Mouse (Mus musculus) hindbrain, embryonic 11.5 days (tissue): ENCODE data around the gene Prkag2. TPM values are rescaled to one million over a fixed set of nuclear protein-coding genes. Genes with fewer than 3 reads are reported as not detected.

ENCODE experiments used
- ATAC-seq: fragments of 200-750 bp; cut with Nextera tagmentation; 2 replicates; pipeline ENCODE4 v1.8.0; 2017; ENCODE audit warnings: mild to moderate bottlenecking, moderate TSS enrichment, moderate library complexity; ENCODE audit not compliant: low FRiP score
- DNase-seq: peaks from one replicate; pipeline ENCODE4 v3.0.0-alpha.2; 2015; ENCODE audit warnings: low spot score
- H3K27ac ChIP-seq: fragments of 300-500 bp; sonication (generic); 2 replicates; pipeline ENCODE4 v1.5.1; 2014; ENCODE audit warnings: mild to moderate bottlenecking, low read depth, low read length
- H3K27me3 ChIP-seq: fragments of 300-500 bp; sonication (generic); 2 replicates; pipeline ENCODE4 v1.6.1; 2014; ENCODE audit warnings: mild to moderate bottlenecking, low read length, moderate library complexity, mixed read lengths; ENCODE audit not compliant: control insufficient read depth, insufficient read depth
- H3K36me3 ChIP-seq: fragments of 300-500 bp; sonication (generic); 2 replicates; pipeline ENCODE4 v1.6.1; 2014; ENCODE audit warnings: mild to moderate bottlenecking, low read length, moderate library complexity, mixed read lengths; ENCODE audit not compliant: control insufficient read depth, insufficient read depth
- H3K4me1 ChIP-seq: fragments of 300-500 bp; sonication (generic); replicated peaks from 2 replicates; pipeline ENCODE4 v1.6.1; 2014; ENCODE audit warnings: low read length, mixed read lengths; ENCODE audit not compliant: control insufficient read depth, insufficient read depth
- H3K4me2 ChIP-seq: fragments of 300-500 bp; sonication (generic); replicated peaks from 2 replicates; pipeline ENCODE4 v1.6.1; 2014; ENCODE audit warnings: mild to moderate bottlenecking, low read depth, low read length
- H3K4me3 ChIP-seq: fragments of 300-500 bp; sonication (generic); 2 replicates; pipeline ENCODE4 v1.5.1; 2014; ENCODE audit warnings: low read depth, low read length
- H3K9ac ChIP-seq: fragments of 300-500 bp; sonication (generic); 2 replicates; pipeline ENCODE4 v1.6.1; 2014; ENCODE audit warnings: low read depth, low read length
- H3K9me3 ChIP-seq: fragments of 300-500 bp; sonication (generic); 2 replicates; pipeline ENCODE4 v1.6.1; 2016; ENCODE audit warnings: low read length; ENCODE audit not compliant: control insufficient read depth
- WGBS: fragments of 180-500 bp; shearing (Covaris S2); extraction: QIAGEN DNeasy Blood & Tissue Kit; methylation state at CpG from one replicate; pipeline ENCODE4 v1.1.7; 2014; 5-methylcytosine and 5-hydroxymethylcytosine counted together
- polyA plus RNA-seq: library from polyadenylated mRNA; unstranded; fragments of >200 nt; fragmentation: Nextera tagmentation; extraction: Ambion mirVana; gene quantifications from 2 replicates; pipeline ENCODE4 v1.2.1, GENCODE M21; 2014

The Prkag2 gene
- polyA plus RNA-seq, 1 experiment from 2014 or later, result 56.7 TPM

DNA sequence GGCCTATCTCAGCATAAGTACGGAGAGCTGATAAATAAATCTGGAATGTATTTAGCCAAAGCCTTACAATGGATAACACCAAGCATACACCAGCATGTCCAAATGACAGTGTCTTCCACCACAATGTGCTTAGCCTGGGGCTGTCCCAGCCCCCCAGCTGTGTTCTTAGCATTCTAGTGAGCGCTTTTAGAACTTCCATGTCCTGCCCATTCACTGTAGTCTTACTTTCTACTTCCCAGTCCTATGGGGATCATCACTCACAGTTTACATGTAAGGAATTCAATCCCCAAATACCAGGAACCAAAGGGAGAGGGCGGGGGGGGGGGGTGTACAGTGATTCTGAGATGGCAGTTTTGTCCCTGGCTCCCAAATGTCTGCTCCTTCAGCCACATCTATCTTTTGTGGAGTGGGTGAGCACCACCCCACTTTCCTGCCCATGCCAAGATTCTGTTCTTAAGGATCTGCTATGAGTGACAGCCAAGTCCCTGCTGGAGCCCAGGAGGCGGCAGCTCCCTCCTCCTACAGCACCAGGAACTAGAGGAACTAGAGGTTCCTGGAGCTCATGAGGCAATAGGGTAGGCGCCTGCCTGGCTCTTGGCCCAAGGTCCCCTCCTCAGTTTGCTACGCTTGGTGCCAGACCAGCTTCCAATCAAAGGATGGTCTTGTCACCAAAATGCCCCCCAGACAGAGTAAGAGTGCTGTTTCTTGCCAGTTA is 11.0 kb downstream of the Prkag2 start:
- 87% methylated on average over 6 of the region's 6 CpGs for WGBS
- H3K36me3 ChIP-seq, result no peaks in the 10 kb centered on the region
- ATAC-seq (no peak), DNase-seq (no peak)
- H3K27me3 ChIP-seq, result no peaks in the 10 kb centered on the region
- no peaks in the 10 kb centered on the region for H3K9me3 ChIP-seq
- no peak overlapping the region for H3K9ac ChIP-seq
- no peaks in the 10 kb centered on the region for H3K4me1 ChIP-seq
- no peak overlapping the region for H3K4me3 ChIP-seq
- H3K4me2 ChIP-seq, result no peak overlapping the region
- no peak overlapping the region for H3K27ac ChIP-seq

DNA sequence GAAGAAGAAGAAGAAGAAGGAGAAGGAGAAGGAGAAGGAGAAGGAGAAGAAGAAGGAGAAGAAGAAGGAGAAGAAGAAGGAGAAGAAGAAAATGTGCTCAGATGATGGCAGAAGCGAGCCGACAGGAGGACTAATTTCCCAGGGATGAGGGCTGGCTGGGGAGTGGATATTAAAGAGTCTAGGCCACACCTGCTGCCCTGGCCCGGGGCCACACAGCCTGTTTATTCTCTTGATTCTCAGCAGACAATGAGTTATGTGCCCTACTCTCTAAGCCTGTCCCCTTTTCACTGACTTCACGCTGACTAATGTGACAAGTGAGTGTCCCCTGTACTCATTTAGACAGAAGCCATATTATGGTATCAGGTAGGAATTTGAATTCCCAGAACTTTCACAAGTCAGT is 11.8 kb downstream of the Prkag2 start:
- no peaks in the 10 kb centered on the region for H3K27me3 ChIP-seq
- 75% methylated on average over 4 of the region's 4 CpGs for WGBS
- ATAC-seq, result no peak

DNA sequence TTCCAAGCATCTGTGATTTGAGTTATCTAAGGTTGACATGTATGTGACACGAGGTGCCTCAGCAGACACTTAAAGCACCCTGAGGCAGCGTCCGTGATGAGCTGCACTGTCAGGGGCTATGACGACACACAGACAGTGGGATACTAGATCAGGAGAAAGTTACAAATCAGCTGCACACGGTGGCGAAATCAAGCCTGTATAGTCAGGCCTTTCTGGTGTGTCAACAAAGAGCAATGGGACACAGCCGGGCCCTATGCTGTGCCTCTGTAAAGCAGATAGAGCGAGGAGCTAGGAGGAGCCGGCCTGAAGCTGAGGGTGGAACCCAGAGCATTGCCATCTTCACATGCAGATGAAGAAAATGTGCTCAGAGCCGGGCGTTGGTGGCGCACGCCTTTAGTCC is 12.3 kb downstream of the Prkag2 start:
- ATAC-seq, result no peak
- no peak overlapping the region for H3K4me3 ChIP-seq
- no peak overlapping the region for H3K4me2 ChIP-seq
- no peaks in the 10 kb centered on the region for H3K27me3 ChIP-seq
- H3K4me1 ChIP-seq, result no peaks in the 10 kb centered on the region
- H3K36me3 ChIP-seq, result no peaks in the 10 kb centered on the region
- 85% methylated on average over 13 of the region's 13 CpGs for WGBS
- no peak overlapping the region for H3K27ac ChIP-seq
- no peak overlapping the region for H3K9ac ChIP-seq
- no peaks in the 10 kb centered on the region for H3K9me3 ChIP-seq
- no peak for DNase-seq

More for the DNA sequence above, 11.8 kb downstream of the Prkag2 start:
- no peaks in the 10 kb centered on the region for H3K4me1 ChIP-seq
- no peak overlapping the region for H3K4me2 ChIP-seq
- no peaks in the 10 kb centered on the region for H3K36me3 ChIP-seq
- H3K9me3 ChIP-seq, result no peaks in the 10 kb centered on the region
- no peak for DNase-seq
- H3K27ac ChIP-seq, result no peak overlapping the region
- no peak overlapping the region for H3K4me3 ChIP-seq
- H3K9ac ChIP-seq, result no peak overlapping the region

DNA sequence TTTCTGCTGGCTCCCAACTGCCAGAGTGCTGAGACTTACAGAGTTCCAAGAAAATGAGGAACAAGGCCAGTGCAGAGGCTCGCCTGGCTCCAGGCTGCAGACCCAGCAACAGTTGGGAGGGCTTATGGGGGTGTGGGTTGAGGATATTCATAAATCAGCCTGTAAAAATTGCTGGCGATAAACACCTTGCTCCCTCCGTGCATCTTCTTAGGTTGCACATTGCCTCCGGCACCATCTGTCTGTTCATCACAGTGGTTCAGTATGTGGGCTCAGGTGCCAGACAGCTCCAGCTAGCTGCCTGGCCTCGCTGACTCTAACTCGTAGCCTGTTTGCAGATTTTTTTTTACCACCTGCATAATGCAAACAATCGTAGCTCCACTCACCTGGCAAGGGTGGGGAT is 13.4 kb downstream of the Prkag2 start:
- Histone ChIP-seq H3K36me3 (no peaks in the 10 kb centered on the region), H3K9me3 (no peaks in the 10 kb centered on the region), H3K4me3 (no peak overlapping the region), H3K27me3 (no peaks in the 10 kb centered on the region), H3K9ac (no peak overlapping the region), H3K27ac (no peak overlapping the region), H3K4me1 (no peaks in the 10 kb centered on the region), H3K4me2 (no peak overlapping the region)
- ATAC-seq, result no peak
- WGBS, result 81% methylated on average over 7 of the region's 7 CpGs
- DNase-seq, result no peak

DNA sequence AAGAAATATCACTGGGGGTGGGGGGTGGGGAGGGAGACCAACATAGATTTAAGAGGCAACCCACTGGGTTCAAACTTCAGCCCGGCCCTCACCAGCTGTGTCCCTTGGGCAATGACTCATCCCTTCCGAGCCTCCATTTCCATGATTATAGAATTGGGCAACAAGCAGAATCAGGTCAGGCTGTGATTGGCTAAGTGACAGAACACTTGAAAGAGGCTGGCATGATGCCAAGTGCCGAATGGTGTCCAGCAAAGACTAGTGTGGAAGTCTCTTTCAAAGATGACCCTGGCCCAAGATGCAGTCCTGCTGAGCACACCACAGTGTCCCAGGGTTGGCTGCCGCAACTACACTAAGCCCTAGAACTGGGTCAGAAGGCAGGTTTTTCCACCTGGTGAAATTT is 14.2 kb downstream of the Prkag2 start:
- Histone ChIP-seq H3K27me3 (no peaks in the 10 kb centered on the region), H3K4me1 (no peaks in the 10 kb centered on the region), H3K9ac (no peak overlapping the region), H3K9me3 (no peaks in the 10 kb centered on the region), H3K4me2 (no peak overlapping the region), H3K27ac (no peak overlapping the region), H3K36me3 (no peaks in the 10 kb centered on the region), H3K4me3 (no peak overlapping the region)
- ATAC-seq (no peak), DNase-seq (no peak)
- WGBS, result 62% methylated on average over 4 of the region's 4 CpGs

DNA sequence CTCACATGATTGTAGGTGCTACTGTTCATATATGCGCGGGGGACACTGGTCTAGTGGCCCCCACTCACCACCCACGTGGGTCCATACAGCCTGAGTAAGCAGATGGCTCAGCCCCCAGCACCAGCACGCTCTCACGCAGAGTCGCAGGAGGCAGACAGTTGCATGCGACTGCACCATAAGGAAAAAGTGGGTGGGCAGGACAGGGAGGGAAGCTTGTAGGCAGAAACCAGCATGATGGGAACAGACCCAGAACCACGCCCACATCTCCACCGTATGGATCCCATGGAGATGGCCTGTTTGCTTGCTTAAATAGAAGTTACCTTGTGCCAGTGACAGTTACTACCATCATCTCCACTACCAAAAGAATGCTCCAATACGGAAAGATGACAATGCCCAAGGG is 15.3 kb downstream of the Prkag2 start:
- no peak for DNase-seq
- ATAC-seq, result no peak
- no peak overlapping the region for H3K4me3 ChIP-seq
- H3K9me3 ChIP-seq, result no peaks in the 10 kb centered on the region
- H3K27ac ChIP-seq, result no peak overlapping the region
- H3K9ac ChIP-seq, result no peak overlapping the region
- WGBS, result 86% methylated on average over 10 of the region's 10 CpGs
- H3K27me3 ChIP-seq, result no peaks in the 10 kb centered on the region
- no peaks in the 10 kb centered on the region for H3K36me3 ChIP-seq
- no peak overlapping the region for H3K4me2 ChIP-seq
- no peaks in the 10 kb centered on the region for H3K4me1 ChIP-seq

DNA sequence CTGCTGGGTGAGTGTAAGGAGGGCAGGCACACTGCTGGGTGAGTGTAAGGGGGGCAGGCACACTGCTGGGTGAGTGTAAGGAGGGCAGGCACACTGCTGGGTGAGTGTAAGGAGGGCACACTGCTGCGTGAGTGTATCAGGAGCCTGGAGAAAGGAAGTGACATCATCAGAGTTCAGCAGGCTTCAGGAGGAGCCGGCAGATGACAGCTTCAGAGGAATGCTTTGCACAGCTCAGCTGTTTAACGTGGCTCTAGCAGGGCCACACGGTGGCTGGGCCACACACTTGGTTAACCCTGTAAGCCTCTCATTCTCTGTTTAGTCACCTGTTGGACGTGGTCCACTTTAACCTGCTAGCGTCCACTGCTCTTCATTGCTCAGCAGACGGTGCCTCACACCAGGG is 16.6 kb downstream of the Prkag2 start:
- ATAC-seq, result no peak
- DNase-seq, result no peak
- WGBS, result 59% methylated on average over 7 of the region's 7 CpGs

DNA sequence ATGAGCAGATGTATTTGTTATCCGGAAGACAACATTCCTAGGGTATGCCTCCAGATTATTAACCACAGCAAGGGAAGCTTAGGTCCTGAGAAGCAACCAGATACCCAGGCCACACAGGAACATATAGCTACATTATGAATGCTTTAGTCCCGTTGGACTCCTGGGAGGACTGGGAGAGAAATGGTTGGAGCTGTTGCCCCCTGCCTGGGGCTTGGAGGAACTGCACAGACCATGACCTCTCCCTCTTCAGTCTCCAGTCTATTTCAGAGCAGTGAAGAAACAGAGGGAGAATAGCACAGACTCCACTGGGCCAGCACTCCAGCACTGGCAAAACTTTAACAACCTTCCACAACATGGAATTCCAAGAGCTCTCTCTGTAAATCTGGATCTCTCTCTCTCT is 17.9 kb downstream of the Prkag2 start:
- H3K9ac ChIP-seq, result no peak overlapping the region
- H3K27ac ChIP-seq, result no peak overlapping the region
- ATAC-seq (no peak), DNase-seq (peak; percentile 55)
- no peak overlapping the region for H3K4me3 ChIP-seq
- no peaks in the 10 kb centered on the region for H3K9me3 ChIP-seq
- H3K4me1 ChIP-seq, result no peaks in the 10 kb centered on the region
- no peak overlapping the region for H3K4me2 ChIP-seq
- WGBS, result 46% methylated on average over 2 of the region's 2 CpGs
- H3K36me3 ChIP-seq, result no peaks in the 10 kb centered on the region
- no peaks in the 10 kb centered on the region for H3K27me3 ChIP-seq

More for the DNA sequence above, 16.6 kb downstream of the Prkag2 start:
- H3K9ac ChIP-seq, result no peak overlapping the region
- no peaks in the 10 kb centered on the region for H3K36me3 ChIP-seq
- no peak overlapping the region for H3K4me2 ChIP-seq
- H3K4me3 ChIP-seq, result no peak overlapping the region
- no peak overlapping the region for H3K27ac ChIP-seq
- H3K27me3 ChIP-seq, result no peaks in the 10 kb centered on the region
- H3K4me1 ChIP-seq, result no peaks in the 10 kb centered on the region
- no peaks in the 10 kb centered on the region for H3K9me3 ChIP-seq

DNA sequence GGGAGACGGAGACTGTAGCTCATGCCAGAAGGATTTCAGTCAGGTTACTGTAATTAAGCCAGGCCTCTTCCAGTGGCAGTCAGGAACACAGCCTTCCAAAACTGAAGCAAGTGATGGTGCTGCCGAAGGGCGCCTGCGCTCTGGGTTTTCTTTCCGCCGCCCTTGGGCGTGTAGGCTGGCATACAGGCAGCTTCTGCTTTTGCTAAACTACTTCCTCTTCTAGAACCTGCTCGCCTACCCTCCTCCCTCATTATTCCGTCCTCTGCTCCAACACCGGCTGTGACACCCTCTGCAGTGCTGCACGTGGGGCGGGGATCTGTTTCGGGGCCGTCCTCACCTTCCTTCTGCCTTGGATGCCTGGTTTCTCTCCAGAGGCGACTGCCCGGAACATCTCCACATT is 18.9 kb downstream of the Prkag2 start:
- 82% methylated on average over 16 of the region's 16 CpGs for WGBS
- no peak overlapping the region for H3K4me3 ChIP-seq
- H3K4me2 ChIP-seq, result no peak overlapping the region
- DNase-seq, result no peak
- no peak overlapping the region for H3K9ac ChIP-seq
- no peaks in the 10 kb centered on the region for H3K27me3 ChIP-seq
- H3K4me1 ChIP-seq, result no peaks in the 10 kb centered on the region
- no peaks in the 10 kb centered on the region for H3K9me3 ChIP-seq
- H3K36me3 ChIP-seq, result no peaks in the 10 kb centered on the region
- ATAC-seq, result no peak
- H3K27ac ChIP-seq, result no peak overlapping the region
